Comparison of ENCODE assay signal across 22 mouse cellular contexts in the genomic region with DNA sequence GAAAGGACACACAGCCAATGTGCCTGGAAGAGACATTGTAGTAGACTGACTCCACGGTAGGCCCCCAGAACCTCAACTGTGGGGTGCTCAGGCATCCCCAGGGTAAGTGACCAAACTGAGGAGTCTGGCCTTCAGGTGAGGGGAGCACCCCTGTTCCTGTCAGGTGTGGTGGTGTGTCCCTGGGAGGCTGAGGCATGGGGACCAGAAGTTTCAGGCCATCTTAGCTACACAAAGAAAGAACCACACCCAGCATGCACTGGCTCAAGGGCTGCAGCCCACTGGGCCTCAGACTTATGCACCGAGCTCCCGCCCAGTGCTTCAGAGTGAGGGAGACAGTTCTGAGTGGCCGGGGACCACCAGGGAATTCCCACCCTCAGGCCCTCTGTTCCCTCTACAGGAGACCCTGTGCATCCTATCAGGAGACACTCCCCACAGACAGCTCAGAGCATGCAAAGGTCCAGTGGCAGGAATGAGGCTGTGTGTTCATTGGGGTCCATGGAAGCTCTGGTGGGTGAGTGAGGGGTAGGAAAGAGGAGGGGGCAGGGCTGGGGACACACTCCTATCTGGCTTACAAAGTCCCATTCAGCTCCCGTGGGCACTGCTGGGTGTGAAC. TPM values are rescaled to one million over a fixed set of nuclear protein-coding genes. Genes with fewer than 3 reads are reported as not detected.
DNase-seq lines count a peak whose midpoint lies in the region; ATAC-seq and TF ChIP-seq lines count a peak whose summit lies in the region.
"Had no signal": no experiment of that assay in that cellular context is flagged by ENCODE, and none has a peak within 500 bp of the region (broad histone marks: within the 10 kb centered on the region; RNA-seq: fewer than 3 reads in every experiment).

No protein-coding gene starts in this region.

- 80% methylated on average over 5 of the region's 5 CpGs for WGBS in heart, embryonic 11.5 days (ENCODE audit: insufficient replicate concordance)
- WGBS in heart, adult 2 months, result 64% methylated on average over 5 of the region's 5 CpGs
- WGBS in liver, embryonic 13.5 days (ENCODE audit: insufficient replicate concordance), result 74% methylated on average over 5 of the region's 5 CpGs
- WGBS in neural tube, embryonic 12.5 days, result 90% methylated on average over 5 of the region's 5 CpGs
- 87% methylated on average over 5 of the region's 5 CpGs for WGBS in neural tube, embryonic 15.5 days

- peaks cover 17% of the 10 kb centered on the region for H3K4me1 ChIP-seq in heart, embryonic 11.5 days (ENCODE audit: control insufficient read depth, insufficient read depth, low read length)
- peaks cover 4% of the 10 kb centered on the region for H3K4me1 ChIP-seq in heart, adult 2 months (ENCODE audit: control insufficient read depth, insufficient read depth, low read length)
- peaks cover 61% of the 10 kb centered on the region for H3K4me1 ChIP-seq in liver, embryonic 13.5 days (replicated peaks)
- peaks cover 37% of the 10 kb centered on the region for H3K4me1 ChIP-seq in neural tube, embryonic 12.5 days
- peaks cover 51% of the 10 kb centered on the region for H3K4me1 ChIP-seq in neural tube, embryonic 15.5 days

- TF ChIP-seq EP300 in heart, adult 2 months (IDR thresholded peaks at IDR 0.05; ENCODE audit: insufficient read depth, low read depth, low read length), result no peak

- no peak overlapping the region for H3K9ac ChIP-seq in heart, embryonic 11.5 days (ENCODE audit: low read depth, low read length)
- no peak overlapping the region for H3K9ac ChIP-seq in heart, adult 2 months (ENCODE audit: low read depth, low read length)
- peak overlapping the region; percentile 59 for H3K9ac ChIP-seq in liver, embryonic 13.5 days
- no peak overlapping the region for H3K9ac ChIP-seq in neural tube, embryonic 12.5 days
- no peak overlapping the region for H3K9ac ChIP-seq in neural tube, embryonic 15.5 days (replicated peaks)
- H3K9ac ChIP-seq: embryonic facial prominence, embryonic 12.5 days; limb, embryonic 15.5 days; lung, embryonic 15.5 days had no signal

- ATAC-seq in heart, embryonic 11.5 days (replicated peaks; ENCODE audit: insufficient number of reproducible peaks, low FRiP score, low TSS enrichment), result no peak
- no peak for ATAC-seq in liver, embryonic 13.5 days (ENCODE audit: low read depth)
- no peak for ATAC-seq in neural tube, embryonic 12.5 days (ENCODE audit: low FRiP score, low read depth)
- ATAC-seq in neural tube, embryonic 15.5 days (ENCODE audit: low FRiP score), result no peak
- ATAC-seq: CD4-positive, CD25-positive, alpha-beta regulatory T cell, adult 4 months; inflammation-experienced regulatory T-cells, adult 6 months had no signal

- H3K9me3 ChIP-seq in heart, embryonic 11.5 days (replicated peaks; ENCODE audit: control insufficient read depth, low read length), result no peaks in the 10 kb centered on the region
- no peaks in the 10 kb centered on the region for H3K9me3 ChIP-seq in liver, embryonic 13.5 days (replicated peaks)
- no peaks in the 10 kb centered on the region for H3K9me3 ChIP-seq in neural tube, embryonic 12.5 days
- no peaks in the 10 kb centered on the region for H3K9me3 ChIP-seq in neural tube, embryonic 15.5 days (replicated peaks)
- H3K9me3 ChIP-seq: embryonic facial prominence, embryonic 12.5 days; limb, embryonic 15.5 days; lung, embryonic 15.5 days had no signal

- H3K27ac ChIP-seq in heart, embryonic 11.5 days (ENCODE audit: low read depth, low read length), result peak overlapping the region; percentile 30; the same call in 1 of the 2 replicates
- H3K27ac ChIP-seq in heart, adult 2 months, result no peak overlapping the region
- peak overlapping the region; percentile 53 for H3K27ac ChIP-seq in liver, embryonic 13.5 days
- H3K27ac ChIP-seq in neural tube, embryonic 12.5 days, result no peak overlapping the region
- H3K27ac ChIP-seq in neural tube, embryonic 15.5 days (replicated peaks), result no peak overlapping the region
- H3K27ac ChIP-seq: embryonic facial prominence, embryonic 12.5 days; limb, embryonic 15.5 days; lung, embryonic 15.5 days; macrophage had no signal

- intact Hi-C loops in heart, adult 2 months (cut with DNase I), result no loop called here

- no peak for TF ChIP-seq POLR2A in heart, adult 2 months (IDR thresholded peaks at IDR 0.05; ENCODE audit: insufficient read depth, low read depth, low read length)

- no peaks in the 10 kb centered on the region for H3K36me3 ChIP-seq in heart, embryonic 11.5 days (ENCODE audit: control insufficient read depth, insufficient read depth, low read length)
- no peaks in the 10 kb centered on the region for H3K36me3 ChIP-seq in heart, adult 2 months (ENCODE audit: control insufficient read depth, insufficient read depth, low read length)
- peaks cover 15% of the 10 kb centered on the region for H3K36me3 ChIP-seq in liver, embryonic 13.5 days
- peaks cover 9% of the 10 kb centered on the region for H3K36me3 ChIP-seq in neural tube, embryonic 12.5 days
- H3K36me3 ChIP-seq in neural tube, embryonic 15.5 days, result peaks cover 9% of the 10 kb centered on the region; the same call in 1 of the 2 replicates

- peak; percentile 43 for DNase-seq in cerebellum, adult 9-10 months
- DNase-seq in cerebellum, postnatal 14 days, result no peak
- no peak for DNase-seq in heart, adult 2 months
- no peak for DNase-seq in liver, embryonic 13.5 days
- DNase-seq in liver, result no peak
- DNase-seq: adrenal gland, postnatal 36 days; gastrocnemius, postnatal 14 days; kidney, adult 2 months; kidney, postnatal 10 days; layer of hippocampus, postnatal 36 days; thymus, postnatal 14 days had no signal

- no peak for TF ChIP-seq CTCF in heart, adult 2 months (IDR thresholded peaks at IDR 0.05)

- H3K4me3 ChIP-seq in heart, embryonic 11.5 days (ENCODE audit: low read depth, low read length), result no peak overlapping the region
- H3K4me3 ChIP-seq in heart, adult 2 months, result no peak overlapping the region
- H3K4me3 ChIP-seq in liver, embryonic 13.5 days (replicated peaks), result 0 out of 2 replicates have a peak overlapping the region, but pooled peaks have one; percentile 28
- H3K4me3 ChIP-seq in neural tube, embryonic 12.5 days, result no peak overlapping the region
- H3K4me3 ChIP-seq in neural tube, embryonic 15.5 days (replicated peaks), result no peak overlapping the region
- H3K4me3 ChIP-seq: embryonic facial prominence, embryonic 12.5 days; limb, embryonic 15.5 days; lung, embryonic 15.5 days had no signal

- H3K27me3 ChIP-seq in heart, embryonic 11.5 days (ENCODE audit: control insufficient read depth, insufficient read depth, low read length), result no peaks in the 10 kb centered on the region
- H3K27me3 ChIP-seq in heart, adult 2 months (ENCODE audit: control insufficient read depth, insufficient read depth, low read length), result no peaks in the 10 kb centered on the region
- no peaks in the 10 kb centered on the region for H3K27me3 ChIP-seq in liver, embryonic 13.5 days
- no peaks in the 10 kb centered on the region for H3K27me3 ChIP-seq in neural tube, embryonic 12.5 days (replicated peaks)
- H3K27me3 ChIP-seq in neural tube, embryonic 15.5 days (replicated peaks), result no peaks in the 10 kb centered on the region
- H3K27me3 ChIP-seq: embryonic facial prominence, embryonic 12.5 days; limb, embryonic 15.5 days; lung, embryonic 15.5 days had no signal

- no peaks in the 10 kb centered on the region for H3K79me2 ChIP-seq in heart, adult 2 months (replicated peaks; ENCODE audit: control insufficient read depth, insufficient read depth, low read length)

- no peak overlapping the region for H3K4me2 ChIP-seq in heart, embryonic 11.5 days
- H3K4me2 ChIP-seq in liver, embryonic 13.5 days, result peak overlapping the region; percentile 39; the same call in 1 of the 2 replicates
- peak overlapping the region; percentile 5; the same call in 1 of the 2 replicates for H3K4me2 ChIP-seq in neural tube, embryonic 12.5 days (replicated peaks)
- no peak overlapping the region for H3K4me2 ChIP-seq in neural tube, embryonic 15.5 days
- H3K4me2 ChIP-seq: embryonic facial prominence, embryonic 12.5 days; limb, embryonic 15.5 days; lung, embryonic 15.5 days had no signal

RNA-seq across cellular contexts. Expression of gene Ccdc124, which starts 2.4 kb away (rescaled TPM):
- polyA plus RNA-seq in heart, embryonic 11.5 days (2014; fragmentation: Nextera tagmentation; extraction: Ambion mirVana), result 102 and 109 TPM in 2 replicates
- total RNA-seq in heart, adult 2 months (2021), result 10 to 100 TPM; 44.6 to 49.1 TPM
- 26.8 and 40.7 TPM in 2 replicates for polyA plus RNA-seq in heart, adult 2 months (2012; rRNA removed)
- polyA plus RNA-seq in liver, embryonic 13.5 days (2015; fragmentation: Nextera tagmentation; extraction: Ambion mirVana), result 70.9 and 76.5 TPM in 2 replicates
- polyA plus RNA-seq in neural tube, embryonic 12.5 days (2016; fragmentation: Nextera tagmentation; extraction: Ambion mirVana), result 142 and 145 TPM in 2 replicates
- polyA plus RNA-seq in neural tube, embryonic 15.5 days (2015; fragmentation: Nextera tagmentation; extraction: Ambion mirVana), result 162 and 163 TPM in 2 replicates

RNA-seq across cellular contexts. Expression of gene Kcnn1, which starts 8.2 kb away (rescaled TPM):
- 0.55 and 1.1 TPM in 2 replicates for polyA plus RNA-seq in heart, embryonic 11.5 days (2014; fragmentation: Nextera tagmentation; extraction: Ambion mirVana)
- 10 to 100 TPM; 12.6 to 14.7 TPM for total RNA-seq in heart, adult 2 months (2021)
- polyA plus RNA-seq in heart, adult 2 months (2012; rRNA removed), result 21.5 and 29.0 TPM in 2 replicates
- 0.29 and 0.44 TPM in 2 replicates for polyA plus RNA-seq in liver, embryonic 13.5 days (2015; fragmentation: Nextera tagmentation; extraction: Ambion mirVana)
- 24.8 and 26.4 TPM in 2 replicates for polyA plus RNA-seq in neural tube, embryonic 12.5 days (2016; fragmentation: Nextera tagmentation; extraction: Ambion mirVana)
- 17.6 and 18.6 TPM in 2 replicates for polyA plus RNA-seq in neural tube, embryonic 15.5 days (2015; fragmentation: Nextera tagmentation; extraction: Ambion mirVana)
- polyA plus RNA-seq: CD4-positive, CD25-positive, alpha-beta regulatory T cell, adult 4 months; inflammation-experienced regulatory T-cells, adult 6 months had no signal

RNA-seq across cellular contexts. Expression of gene Slc5a5, which starts 21.3 kb away (rescaled TPM):
- polyA plus RNA-seq in heart, embryonic 11.5 days (2014; fragmentation: Nextera tagmentation; extraction: Ambion mirVana), result 0.06 TPM in 1 of 2 replicates, not detected in the other
- not detected for total RNA-seq in heart, adult 2 months (2021)
- 0.18 TPM in 2 replicates for polyA plus RNA-seq in heart, adult 2 months (2012; rRNA removed)
- polyA plus RNA-seq in liver, embryonic 13.5 days (2015; fragmentation: Nextera tagmentation; extraction: Ambion mirVana), result 0.03 TPM in 2 replicates
- 0.91 and 1.5 TPM in 2 replicates for polyA plus RNA-seq in neural tube, embryonic 12.5 days (2016; fragmentation: Nextera tagmentation; extraction: Ambion mirVana)
- 3.0 and 3.3 TPM in 2 replicates for polyA plus RNA-seq in neural tube, embryonic 15.5 days (2015; fragmentation: Nextera tagmentation; extraction: Ambion mirVana)
- total RNA-seq: adrenal gland, postnatal 36 days; heart, adult 8-10 months; hematopoietic stem cell, adult 5-6 weeks had no signal
- polyA plus RNA-seq: CD4-positive, CD25-positive, alpha-beta regulatory T cell, adult 4 months; inflammation-experienced regulatory T-cells, adult 6 months; macrophage had no signal

RNA-seq across cellular contexts. Expression of gene Rpl18a, which starts 25.9 kb away (rescaled TPM):
- polyA plus RNA-seq in heart, embryonic 11.5 days (2014; fragmentation: Nextera tagmentation; extraction: Ambion mirVana), result 2,782 and 3,146 TPM in 2 replicates
- total RNA-seq in heart, adult 2 months (2021), result 1,000 to 10,000 TPM in 1 of 2 experiments, 100 to 1,000 TPM in 1; 909 to 1,075 TPM
- 1,802 and 2,387 TPM in 2 replicates for polyA plus RNA-seq in heart, adult 2 months (2012; rRNA removed)
- polyA plus RNA-seq in liver, embryonic 13.5 days (2015; fragmentation: Nextera tagmentation; extraction: Ambion mirVana), result 2,606 and 3,100 TPM in 2 replicates
- 2,364 and 2,595 TPM in 2 replicates for polyA plus RNA-seq in neural tube, embryonic 12.5 days (2016; fragmentation: Nextera tagmentation; extraction: Ambion mirVana)
- 2,109 and 2,618 TPM in 2 replicates for polyA plus RNA-seq in neural tube, embryonic 15.5 days (2015; fragmentation: Nextera tagmentation; extraction: Ambion mirVana)

RNA-seq across cellular contexts. Expression of gene Arrdc2, which starts 31.8 kb away (rescaled TPM):
- 2.4 and 3.2 TPM in 2 replicates for polyA plus RNA-seq in heart, embryonic 11.5 days (2014; fragmentation: Nextera tagmentation; extraction: Ambion mirVana)
- 10 to 100 TPM in 1 of 2 experiments, 1 to 10 TPM in 1; 8.9 to 18.6 TPM for total RNA-seq in heart, adult 2 months (2021)
- polyA plus RNA-seq in heart, adult 2 months (2012; rRNA removed), result 15.2 and 36.2 TPM in 2 replicates
- polyA plus RNA-seq in liver, embryonic 13.5 days (2015; fragmentation: Nextera tagmentation; extraction: Ambion mirVana), result 11.7 and 12.6 TPM in 2 replicates
- polyA plus RNA-seq in neural tube, embryonic 12.5 days (2016; fragmentation: Nextera tagmentation; extraction: Ambion mirVana), result 9.7 and 10.2 TPM in 2 replicates
- 7.8 and 8.5 TPM in 2 replicates for polyA plus RNA-seq in neural tube, embryonic 15.5 days (2015; fragmentation: Nextera tagmentation; extraction: Ambion mirVana)

Comparison
In these comparisons a context has a peak if more than half of its experiments do, and no peak if none do; other contexts are left out.
1. H3K27ac ChIP-seq: peak in heart, embryonic 11.5 days (single experiment) and liver, embryonic 13.5 days (single experiment); none in heart, adult 2 months (single experiment), neural tube, embryonic 12.5 days (single experiment) and neural tube, embryonic 15.5 days (single experiment).
2. H3K4me2 ChIP-seq: peak in liver, embryonic 13.5 days (single experiment) and neural tube, embryonic 12.5 days (single experiment); none in heart, embryonic 11.5 days (single experiment) and neural tube, embryonic 15.5 days (single experiment).